Mouse (Mus musculus) ES-E14 (cell line): ENCODE results near the gene Pknox1. TPM values are rescaled to one million over a fixed set of nuclear protein-coding genes. Genes with fewer than 3 reads are reported as not detected.

Experiments
- DNase-seq: peaks from one replicate; pipeline ENCODE4 v3.0.0-alpha.2; 2013; ENCODE audit warnings: low read depth, low spot score
- H3K27ac ChIP-seq: 2 replicates; pipeline ENCODE4 v1.5.1; 2012; ENCODE audit warnings: low read depth, mild to moderate bottlenecking, low read length, moderate library complexity, mixed read lengths; ENCODE audit not compliant: poor library complexity, insufficient read depth, severe bottlenecking
- H3K36me3 ChIP-seq: 2 replicates; pipeline ENCODE4 v1.6.1; 2012; ENCODE audit warnings: mild to moderate bottlenecking, low read length, moderate library complexity, mixed read lengths; ENCODE audit not compliant: control insufficient read depth, poor library complexity, insufficient read depth, severe bottlenecking
- H3K4me1 ChIP-seq, 2 experiments: fragments of 150-350 bp in 1 of 2; sonication (generic) in 1 of 2; 2 replicates each; pipeline ENCODE4 v1.6.1; 2012; ENCODE audit warnings: low read length in 2 of 2, mild to moderate bottlenecking in 1 of 2, mixed read lengths in 1 of 2; ENCODE audit not compliant: control insufficient read depth in 2 of 2, insufficient read depth in 2 of 2, poor library complexity in 1 of 2
- H3K4me3 ChIP-seq, 2 experiments: fragments of 150-350 bp in 1 of 2; sonication (generic) in 1 of 2; 2 replicates each; pipeline ENCODE4 v1.5.1; 2012; ENCODE audit warnings: low read length in 2 of 2, low read depth in 1 of 2, mild to moderate bottlenecking in 1 of 2, mixed read lengths in 1 of 2; ENCODE audit not compliant: insufficient read depth in 1 of 2, poor library complexity in 1 of 2, severe bottlenecking in 1 of 2
- H3K9ac ChIP-seq: 2 replicates; pipeline ENCODE4 v1.6.1; 2012; ENCODE audit warnings: low read depth, mild to moderate bottlenecking, low read length, mixed read lengths; ENCODE audit not compliant: poor library complexity, insufficient read depth, severe bottlenecking
- H3K9me3 ChIP-seq: fragments of 150-350 bp; sonication (generic); 2 replicates; pipeline ENCODE4 v1.6.1; 2012; ENCODE audit warnings: low read depth, mild to moderate bottlenecking, low read length; ENCODE audit not compliant: control insufficient read depth, insufficient read depth
- CHD2 ChIP-seq: IDR thresholded peaks from 2 replicates; pipeline ENCODE4 v1.6.1; 2014; ENCODE audit warnings: mild to moderate bottlenecking, low read depth, low read length, inconsistent platforms
- HCFC1 ChIP-seq: IDR thresholded peaks from 2 replicates; pipeline ENCODE4 v1.6.1; 2012; ENCODE audit warnings: low read length, inconsistent platforms, borderline replicate concordance; ENCODE audit not compliant: insufficient read depth
- MAFK ChIP-seq: IDR thresholded peaks from 2 replicates; pipeline ENCODE4 v1.6.1; 2014; ENCODE audit warnings: mild to moderate bottlenecking, low read depth, low read length, inconsistent platforms; ENCODE audit not compliant: insufficient read depth
- ZC3H11A ChIP-seq: IDR thresholded peaks from 2 replicates; pipeline ENCODE4 v1.6.1; 2012; ENCODE audit warnings: low read depth, mild to moderate bottlenecking, inconsistent platforms, low read length, borderline replicate concordance
- ZNF384 ChIP-seq: IDR thresholded peaks from 2 replicates; pipeline ENCODE4 v1.6.1; 2012; ENCODE audit warnings: low read depth, low read length, inconsistent platforms
- in situ Hi-C, 2 experiments: fragments of 600-800 bp; cut with MboI; formaldehyde crosslinking; loops; one replicate each; pipeline ENCODE4 v1.15.1; 2025; ENCODE audit warnings: low sequenced_read_pairs in 2 of 2, inconsistent platforms in 1 of 2; ENCODE audit not compliant: unreplicated experiment in 2 of 2
- total RNA-seq: library from RNA; depleted of rRNA; stranded (reverse); fragments of 300-350 nt; gene quantifications from 2 replicates; pipeline ENCODE4 v1.2.3, GENCODE M21; 2012; rRNA removed

The Pknox1 gene
- total RNA-seq, 1 experiment = 16.3 TPM

DNA sequence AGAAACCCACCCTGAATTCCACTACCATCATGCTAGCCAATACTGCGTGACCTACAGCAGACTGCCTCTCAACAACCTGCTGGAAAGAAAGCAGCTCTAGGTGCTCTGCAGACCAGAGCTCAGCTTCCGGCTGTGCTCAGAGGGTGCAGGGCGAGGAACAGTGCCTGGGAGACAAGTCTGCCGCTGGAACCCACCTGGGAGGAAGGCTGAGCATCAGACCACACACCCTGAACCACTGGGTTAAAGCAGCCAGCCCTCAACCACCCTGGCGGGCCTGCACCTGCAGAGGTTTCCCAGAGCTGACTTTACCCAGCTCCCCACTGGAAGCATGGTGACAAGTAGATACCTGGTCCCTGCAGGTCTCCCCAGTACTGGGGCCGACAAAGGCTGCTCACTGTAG is 88.7 kb downstream of the Pknox1 start:
- Histone ChIP-seq H3K9me3 (no peaks in the 10 kb centered on the region), H3K27ac (no peak overlapping the region), H3K4me3 (no peak overlapping the region), H3K9ac (no peak overlapping the region), H3K4me1 (peaks cover 0 to 14% of the 10 kb centered on the region in 2 experiments; a peak in 1 of 4 replicates), H3K36me3 (peaks cover 66% of the 10 kb centered on the region)
- DNase-seq = no peak
- in situ Hi-C loops = no loop called here
- TF ChIP-seq MAFK = no peak
- no peak for TF ChIP-seq ZNF384
- TF ChIP-seq ZC3H11A = no peak
- TF ChIP-seq CHD2 = no peak

DNA sequence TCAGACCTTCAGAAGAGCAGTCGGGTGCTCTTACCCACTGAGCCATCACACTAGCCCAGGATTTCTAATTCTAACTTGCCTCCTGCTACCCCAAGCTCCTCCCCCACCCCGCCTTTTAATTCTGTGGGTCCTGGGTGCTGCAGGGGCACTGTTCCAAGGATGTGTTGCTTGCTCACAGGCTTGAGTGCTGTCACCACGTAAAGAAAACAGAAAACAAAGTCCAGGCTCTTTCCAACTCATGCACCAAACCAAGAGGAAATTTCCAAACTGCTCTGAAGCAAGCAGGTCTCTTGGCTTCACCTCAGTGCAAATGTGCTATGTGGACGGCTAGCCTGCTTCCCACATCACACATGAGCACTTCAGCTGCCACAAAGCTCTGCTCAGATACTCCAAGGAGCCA is 90.8 kb downstream of the Pknox1 start:
- peak overlapping the region; percentile 34; the same call in 1 of the 2 replicates for H3K9ac ChIP-seq
- in situ Hi-C loops = no loop called here
- DNase-seq = no peak
- H3K4me3 ChIP-seq = peak overlapping the region in 1 of 2 experiments; percentile 17; a peak in 1 of 4 replicates
- H3K4me1 ChIP-seq = peaks cover 0 to 12% of the 10 kb centered on the region in 2 experiments; a peak in 1 of 4 replicates
- peaks cover 54% of the 10 kb centered on the region for H3K36me3 ChIP-seq
- H3K9me3 ChIP-seq = no peaks in the 10 kb centered on the region
- no peak overlapping the region for H3K27ac ChIP-seq
- TF ChIP-seq HCFC1 = no peak
- TF ChIP-seq ZC3H11A = no peak
- no peak for TF ChIP-seq CHD2
- no peak for TF ChIP-seq ZNF384
- TF ChIP-seq MAFK = no peak

DNA sequence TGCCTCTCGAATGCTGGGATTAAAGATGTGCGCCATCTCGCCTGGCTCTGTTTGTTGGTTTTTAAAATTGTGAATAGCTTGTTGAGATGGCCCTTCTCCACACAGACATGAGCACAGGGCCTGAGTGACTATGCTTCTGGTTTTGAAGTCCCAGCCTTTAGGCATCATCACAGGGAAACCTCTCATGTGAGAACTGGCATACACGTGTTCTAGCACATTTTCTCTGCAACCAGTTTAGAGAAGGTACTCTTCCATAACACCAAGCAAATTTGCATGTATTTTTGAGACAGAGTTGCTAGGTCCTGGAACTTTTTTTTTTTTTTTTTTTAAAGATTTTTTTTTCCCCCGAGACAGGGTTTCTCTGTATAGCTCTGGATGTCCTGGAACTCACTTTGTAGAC is 92.1 kb downstream of the Pknox1 start:
- in situ Hi-C loops = no loop called here
- no peak for DNase-seq
- Histone ChIP-seq H3K36me3 (peaks cover 42% of the 10 kb centered on the region), H3K9me3 (no peaks in the 10 kb centered on the region), H3K9ac (no peak overlapping the region), H3K4me1 (peaks cover 0 to 14% of the 10 kb centered on the region in 2 experiments; a peak in 1 of 4 replicates), H3K4me3 (peak overlapping the region in 1 of 2 experiments; percentile 22; a peak in 1 of 4 replicates), H3K27ac (no peak overlapping the region)
- no peak for TF ChIP-seq HCFC1
- 0 out of 2 replicates have a peak, but pooled peaks have one; percentile 2 for TF ChIP-seq ZNF384

Other genes starting within 250 kb of the Pknox1 start
- gene Pde9a, start 178.5 kb upstream of the Pknox1 start, total RNA-seq = 3.9 and 6.9 TPM in 2 replicates
- gene Wdr4, start 44.8 kb upstream of the Pknox1 start, total RNA-seq = 56.6 and 58.5 TPM in 2 replicates
- 206 and 242 TPM in 2 replicates for gene Ndufv3, start 44.6 kb upstream of the Pknox1 start, total RNA-seq
- 8.6 and 15.5 TPM in 2 replicates for gene Cbs, start 72.5 kb downstream of the Pknox1 start, total RNA-seq
- gene U2af1, start 94.2 kb downstream of the Pknox1 start, total RNA-seq = 219 and 238 TPM in 2 replicates
- 0.36 TPM in 1 of 2 replicates, not detected in the other for gene Cryaa, start 113.1 kb downstream of the Pknox1 start, total RNA-seq